Mouse (Mus musculus) heart, embryonic 10.5 days (tissue): ENCODE measurements at regions not wholly inside any gene's neighbourhood (a gene's known extent, or its start where the extent isn't known, plus 50 kb on each side); places are given as distances from the start of the nearest gene placed in this dataset.

Experiments used
- DNase-seq: peaks from one replicate; pipeline ENCODE4 v3.0.0-alpha.2; 2017; ENCODE audit warnings: low spot score
- H3K27ac ChIP-seq: fragments of 300-500 bp; sonication (generic); 2 replicates; pipeline ENCODE4 v1.5.1; 2016; ENCODE audit warnings: mild to moderate bottlenecking
- H3K27me3 ChIP-seq: fragments of 300-500 bp; sonication (generic); 2 replicates; pipeline ENCODE4 v1.6.1; 2016; ENCODE audit warnings: mild to moderate bottlenecking; ENCODE audit not compliant: poor library complexity, insufficient read depth, severe bottlenecking
- H3K36me3 ChIP-seq: fragments of 300-500 bp; sonication (generic); 2 replicates; pipeline ENCODE4 v1.6.1; 2016; ENCODE audit warnings: mild to moderate bottlenecking, moderate library complexity
- H3K4me1 ChIP-seq: fragments of 300-500 bp; sonication (generic); 2 replicates; pipeline ENCODE4 v1.6.1; 2016; ENCODE audit warnings: mild to moderate bottlenecking
- H3K4me3 ChIP-seq: fragments of 300-500 bp; sonication (generic); 2 replicates; pipeline ENCODE4 v1.5.1; 2016; ENCODE audit warnings: mild to moderate bottlenecking, moderate library complexity
- H3K9me3 ChIP-seq: fragments of 300-500 bp; sonication (generic); 2 replicates; pipeline ENCODE4 v1.6.1; 2016; ENCODE audit warnings: mild to moderate bottlenecking, moderate library complexity
- WGBS: fragments of 180-500 bp; shearing (Covaris S2); methylation state at CpG from one replicate; pipeline ENCODE4 v1.1.7; 2016; 5-methylcytosine and 5-hydroxymethylcytosine counted together

- Histone ChIP-seq H3K4me1 (no peaks in the 10 kb centered on the region), H3K9me3 (no peaks in the 10 kb centered on the region), H3K36me3 (no peaks in the 10 kb centered on the region), H3K27ac (no peak overlapping the region), H3K27me3 (no peaks in the 10 kb centered on the region), H3K4me3 (no peak overlapping the region)
- WGBS: 70% methylated on average over 4 of the region's 4 CpGs
- DNase-seq: no peak
Observed at GRCm38 (mm10) chr14:72130149-72130548, 361.5 kb downstream of the Gm9195 start.

GRCm38 (mm10) chr14:72121786-72122185 lies 369.9 kb downstream of the Gm9195 start:
- no peaks in the 10 kb centered on the region for H3K36me3 ChIP-seq
- no peak for DNase-seq
- no peaks in the 10 kb centered on the region for H3K27me3 ChIP-seq
- H3K4me1 ChIP-seq: no peaks in the 10 kb centered on the region
- H3K4me3 ChIP-seq: no peak overlapping the region
- no peak overlapping the region for H3K27ac ChIP-seq
- H3K9me3 ChIP-seq: no peaks in the 10 kb centered on the region
- WGBS: 85% methylated on average over 4 of the region's 4 CpGs

GRCm38 (mm10) chr14:72121006-72121405 lies 370.6 kb downstream of the Gm9195 start:
- no peak overlapping the region for H3K4me3 ChIP-seq
- H3K4me1 ChIP-seq: no peaks in the 10 kb centered on the region
- H3K9me3 ChIP-seq: no peaks in the 10 kb centered on the region

GRCm38 (mm10) chr14:72116842-72117241 lies 374.8 kb downstream of the Gm9195 start:
- no peaks in the 10 kb centered on the region for H3K4me1 ChIP-seq
- H3K36me3 ChIP-seq: no peaks in the 10 kb centered on the region
- H3K27me3 ChIP-seq: no peaks in the 10 kb centered on the region
- no peak overlapping the region for H3K4me3 ChIP-seq
- 74% methylated on average over 4 of the region's 4 CpGs for WGBS
- DNase-seq: no peak
- no peak overlapping the region for H3K27ac ChIP-seq
- no peaks in the 10 kb centered on the region for H3K9me3 ChIP-seq

More at GRCm38 (mm10) chr14:72121006-72121405, 370.6 kb downstream of the Gm9195 start:
- no peak overlapping the region for H3K27ac ChIP-seq
- no peaks in the 10 kb centered on the region for H3K27me3 ChIP-seq
- H3K36me3 ChIP-seq: no peaks in the 10 kb centered on the region
- WGBS: 9% methylated on average over 1 of the region's 1 CpGs
- no peak for DNase-seq

- Histone ChIP-seq H3K9me3 (no peaks in the 10 kb centered on the region), H3K27me3 (no peaks in the 10 kb centered on the region), H3K4me3 (no peak overlapping the region), H3K27ac (no peak overlapping the region), H3K36me3 (no peaks in the 10 kb centered on the region), H3K4me1 (no peaks in the 10 kb centered on the region)
- DNase-seq: no peak
- WGBS: 53% methylated on average over 8 of the region's 8 CpGs
Observed at GRCm38 (mm10) chr14:72113377-72113993, 378.2 kb downstream of the Gm9195 start.

- 73% methylated on average over 2 of the region's 2 CpGs for WGBS
- no peak overlapping the region for H3K27ac ChIP-seq
- H3K9me3 ChIP-seq: no peaks in the 10 kb centered on the region
- no peaks in the 10 kb centered on the region for H3K36me3 ChIP-seq
- no peak for DNase-seq
- no peak overlapping the region for H3K4me3 ChIP-seq
- H3K4me1 ChIP-seq: no peaks in the 10 kb centered on the region
- no peaks in the 10 kb centered on the region for H3K27me3 ChIP-seq
Observed at GRCm38 (mm10) chr14:72110689-72111088, 380.9 kb downstream of the Gm9195 start.

- Histone ChIP-seq H3K4me3 (no peak overlapping the region), H3K4me1 (no peaks in the 10 kb centered on the region), H3K27ac (no peak overlapping the region), H3K9me3 (no peaks in the 10 kb centered on the region), H3K27me3 (no peaks in the 10 kb centered on the region), H3K36me3 (no peaks in the 10 kb centered on the region)
- DNase-seq: no peak
- 84% methylated on average over 2 of the region's 2 CpGs for WGBS
Observed at GRCm38 (mm10) chr14:72091579-72091978, 400.1 kb downstream of the Gm9195 start.

GRCm38 (mm10) chr14:72081473-72081872 lies 410.2 kb downstream of the Gm9195 start:
- H3K9me3 ChIP-seq: no peaks in the 10 kb centered on the region; the same call in 1 of the 2 replicates
- no peaks in the 10 kb centered on the region for H3K36me3 ChIP-seq
- H3K27ac ChIP-seq: no peak overlapping the region
- H3K27me3 ChIP-seq: no peaks in the 10 kb centered on the region
- H3K4me1 ChIP-seq: no peaks in the 10 kb centered on the region
- no peak overlapping the region for H3K4me3 ChIP-seq
- no peak for DNase-seq
- WGBS: 26% methylated on average over 3 of the region's 3 CpGs

GRCm38 (mm10) chr14:72064111-72064812 lies 427.4 kb downstream of the Gm9195 start:
- no peaks in the 10 kb centered on the region for H3K4me1 ChIP-seq
- WGBS: 88% methylated on average over 12 of the region's 12 CpGs
- DNase-seq: no peak
- no peaks in the 10 kb centered on the region for H3K27me3 ChIP-seq
- no peak overlapping the region for H3K27ac ChIP-seq
- no peak overlapping the region for H3K4me3 ChIP-seq
- no peaks in the 10 kb centered on the region for H3K36me3 ChIP-seq
- no peaks in the 10 kb centered on the region for H3K9me3 ChIP-seq

- Histone ChIP-seq H3K9me3 (no peaks in the 10 kb centered on the region), H3K36me3 (no peaks in the 10 kb centered on the region), H3K27me3 (no peaks in the 10 kb centered on the region), H3K4me1 (no peaks in the 10 kb centered on the region), H3K27ac (no peak overlapping the region), H3K4me3 (no peak overlapping the region)
- WGBS: 33% methylated on average over 2 of the region's 2 CpGs
- no peak for DNase-seq
Observed at GRCm38 (mm10) chr14:72042881-72043236, 448.8 kb downstream of the Gm9195 start.

GRCm38 (mm10) chr14:72042112-72042880 lies 449.3 kb downstream of the Gm9195 start:
- H3K4me1 ChIP-seq: no peaks in the 10 kb centered on the region
- H3K4me3 ChIP-seq: no peak overlapping the region
- H3K36me3 ChIP-seq: no peaks in the 10 kb centered on the region
- no peak overlapping the region for H3K27ac ChIP-seq
- WGBS: 66% methylated on average over 3 of the region's 3 CpGs
- no peak for DNase-seq
- H3K27me3 ChIP-seq: no peaks in the 10 kb centered on the region
- H3K9me3 ChIP-seq: no peaks in the 10 kb centered on the region

- 64% methylated on average over 3 of the region's 3 CpGs for WGBS
- Histone ChIP-seq H3K4me3 (no peak overlapping the region), H3K4me1 (no peaks in the 10 kb centered on the region), H3K36me3 (no peaks in the 10 kb centered on the region), H3K27me3 (no peaks in the 10 kb centered on the region), H3K27ac (no peak overlapping the region), H3K9me3 (no peaks in the 10 kb centered on the region)
- DNase-seq: no peak
Observed at GRCm38 (mm10) chr14:72030396-72030795, 461.2 kb downstream of the Gm9195 start.

GRCm38 (mm10) chr14:72027362-72028020 lies 464.1 kb downstream of the Gm9195 start:
- no peak for DNase-seq
- WGBS: 55% methylated on average over 8 of the region's 8 CpGs
- no peak overlapping the region for H3K4me3 ChIP-seq
- no peak overlapping the region for H3K27ac ChIP-seq
- H3K27me3 ChIP-seq: no peaks in the 10 kb centered on the region
- no peaks in the 10 kb centered on the region for H3K9me3 ChIP-seq
- no peaks in the 10 kb centered on the region for H3K36me3 ChIP-seq
- H3K4me1 ChIP-seq: no peaks in the 10 kb centered on the region
